Mouse (Mus musculus): ENCODE measurements around the gene Stat6. TPM values are rescaled to one million over a fixed set of nuclear protein-coding genes. Genes with fewer than 3 reads are reported as not detected.

Stat6 gene
- total RNA-seq, 2 experiments from 2014 or later: 5.1 to 6.2 TPM

Other genes starting within 250 kb of the Stat6 start
- gene Stac3, start 141.3 kb upstream of the Stat6 start, total RNA-seq (2021): 1 to 10 TPM; 3.0 to 3.7 TPM
- 1 to 10 TPM; 3.5 to 4.8 TPM for gene Ndufa4l2, start 128.0 kb upstream of the Stat6 start, total RNA-seq (2021)
- 10 to 100 TPM; 27.4 to 29.9 TPM for gene Shmt2, start 120.5 kb upstream of the Stat6 start, total RNA-seq (2021)
- gene Nxph4, start 108.4 kb upstream of the Stat6 start, total RNA-seq (2021): 1 to 10 TPM; 1.3 to 1.7 TPM
- gene Lrp1, start 21.8 kb upstream of the Stat6 start, total RNA-seq (2021): 100 to 1,000 TPM; 268 to 307 TPM
- 1 to 10 TPM; 5.1 to 6.7 TPM for gene Nemp1, start 23.9 kb downstream of the Stat6 start, total RNA-seq (2021)
- gene Nab2, start 25.6 kb downstream of the Stat6 start, total RNA-seq (2021): 10 to 100 TPM; 42.7 to 43.8 TPM
- 1 to 10 TPM; 1.0 to 1.3 TPM for gene Myo1a, start 62.2 kb downstream of the Stat6 start, total RNA-seq (2021)
- gene Tac2, start 81.5 kb downstream of the Stat6 start, total RNA-seq (2021): 1 to 10 TPM; 3.3 to 6.6 TPM
- gene Zbtb39, start 96.6 kb downstream of the Stat6 start, total RNA-seq (2021): 10 to 100 TPM; 10.0 to 11.7 TPM
- gene Gpr182, start 108.7 kb downstream of the Stat6 start, total RNA-seq (2021): 1 to 10 TPM; 1.2 to 1.3 TPM
- under 1 TPM; 0.13 to 0.15 TPM for gene Rdh1, start 116.7 kb downstream of the Stat6 start, total RNA-seq (2021)
- not detected for gene Rdh16f1, start 116.8 kb downstream of the Stat6 start, total RNA-seq (2021)
- gene Rdh9, start 133.4 kb downstream of the Stat6 start, total RNA-seq (2021): under 1 TPM; 0.30 to 0.53 TPM
- gene Rdh16, start 158.2 kb downstream of the Stat6 start, total RNA-seq (2021): under 1 TPM; 0.13 to 0.22 TPM
- not detected for gene Rdh19, start 206.9 kb downstream of the Stat6 start, total RNA-seq (2021)
- gene Rdh16f2, start 223.5 kb downstream of the Stat6 start, total RNA-seq (2021): not detected
- not detected for gene Rdh7, start 245.8 kb downstream of the Stat6 start, total RNA-seq (2021)

Data from layer of hippocampus, postnatal 36 days (tissue).